Mouse (Mus musculus) forelimb bud, embryonic 11.5 days (tissue): ENCODE measurements around the gene Pdx1.

Experiments used
- DNase-seq: peaks from one replicate; pipeline ENCODE4 v3.0.0-alpha.2; 2012; ENCODE audit warnings: low read depth, low spot score

Pdx1 gene

GRCm38 (mm10) chr5:147284365-147284764 is 14.6 kb downstream of the Pdx1 start:
- DNase-seq, result no peak

- DNase-seq, result no peak
Measured at GRCm38 (mm10) chr5:147291764-147292505, 22.2 kb downstream of the Pdx1 start.

GRCm38 (mm10) chr5:147292506-147293120 is 22.9 kb downstream of the Pdx1 start:
- no peak for DNase-seq

- peak; percentile 87 for DNase-seq
Measured at GRCm38 (mm10) chr5:147293127-147293910, 23.6 kb downstream of the Pdx1 start.

- DNase-seq, result no peak
Measured at GRCm38 (mm10) chr5:147294121-147294520, 24.4 kb downstream of the Pdx1 start.

- DNase-seq, result no peak
Measured at GRCm38 (mm10) chr5:147297249-147297648, 27.5 kb downstream of the Pdx1 start.

GRCm38 (mm10) chr5:147299255-147300000 is 29.7 kb downstream of the Pdx1 start:
- DNase-seq, result no peak

- DNase-seq, result no peak
Measured at GRCm38 (mm10) chr5:147300001-147300363, 30.2 kb downstream of the Pdx1 start.

- DNase-seq, result no peak
Measured at GRCm38 (mm10) chr5:147300917-147301780, 31.4 kb downstream of the Pdx1 start.

GRCm38 (mm10) chr5:147301781-147302070 is 32.0 kb downstream of the Pdx1 start:
- DNase-seq, result no peak

- DNase-seq, result no peak
Measured at GRCm38 (mm10) chr5:147302141-147302540, 32.4 kb downstream of the Pdx1 start.

- DNase-seq, result no peak
Measured at GRCm38 (mm10) chr5:147302746-147303400, 33.1 kb downstream of the Pdx1 start.

- no peak for DNase-seq
Measured at GRCm38 (mm10) chr5:147304276-147305155, 34.8 kb downstream of the Pdx1 start.

GRCm38 (mm10) chr5:147305166-147305565 is 35.4 kb downstream of the Pdx1 start:
- DNase-seq, result no peak

GRCm38 (mm10) chr5:147305856-147306637 is 36.3 kb downstream of the Pdx1 start:
- DNase-seq, result no peak

GRCm38 (mm10) chr5:147306638-147307397 is 37.1 kb downstream of the Pdx1 start, which contains the start of gene Cdx2:
Cdx2 (minus strand) TSS chr5:147307270.
- no peak for DNase-seq

- no peak for DNase-seq
Measured at GRCm38 (mm10) chr5:147307398-147307785, 37.6 kb downstream of the Pdx1 start.

GRCm38 (mm10) chr5:147308451-147308850 is 38.7 kb downstream of the Pdx1 start:
- no peak for DNase-seq
